Mouse (Mus musculus): ENCODE measurements around the gene Pla2g4b. TPM values are rescaled to one million over a fixed set of nuclear protein-coding genes. Genes with fewer than 3 reads are reported as not detected.

Gene Pla2g4b
- total RNA-seq, 2 experiments from 2014 or later, result 5.7 to 6.8 TPM

GRCm38 (mm10) chr2:120017599-120017998, 15.6 kb upstream of the Pla2g4b start:
- no peak for DNase-seq

GRCm38 (mm10) chr2:120024337-120024736, 8.9 kb upstream of the Pla2g4b start:
- no peak for DNase-seq

GRCm38 (mm10) chr2:120026984-120027949, 6.0 kb upstream of the Pla2g4b start, which contains the start of the genes Jmjd7 and Gm28042:
Jmjd7 (plus strand) TSS chr2:120027483.
Gm28042 (plus strand) TSS chr2:120027493.
- DNase-seq, result peak; percentile 88

GRCm38 (mm10) chr2:120027950-120028331, 5.3 kb upstream of the Pla2g4b start:
- DNase-seq, result no peak

- DNase-seq, result no peak
These were observed 2.8 kb upstream of the Pla2g4b start for GRCm38 (mm10) chr2:120030380-120030779.

GRCm38 (mm10) chr2:120033726-120034125, 509 bp downstream of the Pla2g4b start:
- no peak for DNase-seq

- no peak for DNase-seq
These were observed 4.5 kb downstream of the Pla2g4b start for GRCm38 (mm10) chr2:120037744-120038143.

- no peak for DNase-seq
These were observed 7.8 kb downstream of the Pla2g4b start for GRCm38 (mm10) chr2:120040991-120041390.

- no peak for DNase-seq
These were observed 10.9 kb downstream of the Pla2g4b start for GRCm38 (mm10) chr2:120044101-120044603.

- no peak for DNase-seq
These were observed 11.5 kb downstream of the Pla2g4b start for GRCm38 (mm10) chr2:120044676-120045075.

- peak in 1 of 2 experiments; percentile 23 for DNase-seq
These were observed 13.5 kb downstream of the Pla2g4b start for GRCm38 (mm10) chr2:120046486-120047310.

- no peak for DNase-seq
These were observed 15.0 kb downstream of the Pla2g4b start for GRCm38 (mm10) chr2:120048173-120048572.

GRCm38 (mm10) chr2:120049632-120050274, 16.5 kb downstream of the Pla2g4b start:
- DNase-seq, result no peak

- no peak for DNase-seq
These were observed 18.2 kb downstream of the Pla2g4b start for GRCm38 (mm10) chr2:120051405-120051804.

GRCm38 (mm10) chr2:120054771-120055552, 21.7 kb downstream of the Pla2g4b start:
- DNase-seq, result no peak

GRCm38 (mm10) chr2:120055923-120056322, 22.7 kb downstream of the Pla2g4b start:
- no peak for DNase-seq

- DNase-seq, result no peak
These were observed 25.6 kb downstream of the Pla2g4b start for GRCm38 (mm10) chr2:120058818-120059217.

- no peak for DNase-seq
These were observed 26.2 kb downstream of the Pla2g4b start for GRCm38 (mm10) chr2:120059466-120059865.

- DNase-seq, result no peak
These were observed 27.0 kb downstream of the Pla2g4b start for GRCm38 (mm10) chr2:120060190-120060589.

- no peak for DNase-seq
These were observed 27.4 kb downstream of the Pla2g4b start for GRCm38 (mm10) chr2:120060651-120061050.

GRCm38 (mm10) chr2:120062248-120062647, 29.0 kb downstream of the Pla2g4b start:
- no peak for DNase-seq
